Mouse (Mus musculus): ENCODE results near the gene Alox12e. TPM values are rescaled to one million over a fixed set of nuclear protein-coding genes. Genes with fewer than 3 reads are reported as not detected.

Gene Alox12e
- polyA plus RNA-seq, 1 experiment from 2014 or later, result not detected

DNA sequence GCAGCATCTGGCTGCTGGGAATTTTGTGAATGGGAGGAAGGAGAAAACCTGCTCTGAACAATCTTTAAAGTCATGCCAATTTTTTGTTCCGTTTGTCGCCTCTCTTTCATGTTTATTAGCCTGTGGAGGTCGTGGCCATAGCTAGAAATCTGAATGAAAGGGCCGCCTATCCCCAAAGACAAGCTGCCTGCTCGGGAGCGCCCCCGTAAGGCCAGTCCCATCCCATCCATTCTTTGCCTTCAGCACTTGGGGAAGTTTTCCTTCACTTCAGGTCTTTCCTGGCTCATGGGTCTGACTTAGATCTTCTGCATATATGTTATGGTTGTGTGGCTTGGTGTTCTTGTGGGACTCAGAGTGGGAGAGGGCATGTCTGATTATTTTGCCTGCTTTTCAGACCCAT, 17.1 kb upstream of the Alox12e start:
- Histone ChIP-seq H3K27me3 (ENCODE audit: control insufficient read depth, insufficient read depth, low read length) (0 out of 2 replicates have a peak, but pooled peaks cover 2% of the 10 kb centered on the region), H3K4me2 (ENCODE audit: low read length) (no peak overlapping the region), H3K4me1 (ENCODE audit: control insufficient read depth in 2 of 2, insufficient read depth in 2 of 2, low read length in 2 of 2) (no peaks in the 10 kb centered on the region), H3K36me3 (ENCODE audit: control insufficient read depth, insufficient read depth, low read length) (no peaks in the 10 kb centered on the region), H3K27ac (replicated peaks in 1 of 2; ENCODE audit: control insufficient read depth in 1 of 2, insufficient read depth in 1 of 2, low read depth in 2 of 2, low read length in 2 of 2) (no peak overlapping the region), H3K9me3 (ENCODE audit: control insufficient read depth, low read length) (no peaks in the 10 kb centered on the region), H3K9ac (ENCODE audit: low read length) (no peak overlapping the region), H3K4me3 (ENCODE audit: control insufficient read depth in 1 of 2, insufficient read depth in 1 of 2, low read depth in 1 of 2, low read length in 2 of 2) (no peak overlapping the region)
- WGBS, result 28% methylated on average over 7 of the region's 7 CpGs
- no peak for ATAC-seq (ENCODE audit: insufficient number of reproducible peaks, insufficient read depth, low FRiP score, low read depth)

DNA sequence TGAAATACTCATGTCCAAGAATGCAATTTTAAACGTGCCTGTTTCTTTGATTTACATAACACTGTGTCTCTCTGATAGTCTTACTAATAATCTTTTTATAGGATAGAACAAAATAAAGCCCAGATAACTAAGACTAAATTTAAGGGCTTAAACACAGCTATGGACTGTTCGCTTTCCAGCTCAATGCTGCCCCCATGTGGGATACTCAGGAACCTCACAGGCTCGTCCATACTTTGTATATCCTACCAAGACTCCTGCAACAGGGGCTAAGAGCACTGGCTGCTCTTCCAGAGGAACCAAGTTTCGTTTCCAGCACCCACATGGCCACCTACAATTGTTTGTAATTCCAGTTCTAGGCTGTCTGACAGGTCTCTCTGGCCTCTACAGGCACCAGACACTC, 12.0 kb upstream of the Alox12e start:
- WGBS, result 29% methylated on average over 4 of the region's 4 CpGs
- no peak overlapping the region for H3K27ac ChIP-seq (replicated peaks in 1 of 2; ENCODE audit: control insufficient read depth in 1 of 2, insufficient read depth in 1 of 2, low read depth in 2 of 2, low read length in 2 of 2)
- no peaks in the 10 kb centered on the region for H3K36me3 ChIP-seq (ENCODE audit: control insufficient read depth, insufficient read depth, low read length)
- no peak for ATAC-seq (ENCODE audit: insufficient number of reproducible peaks, insufficient read depth, low FRiP score, low read depth)
- H3K4me1 ChIP-seq (ENCODE audit: control insufficient read depth in 2 of 2, insufficient read depth in 2 of 2, low read length in 2 of 2), result no peaks in the 10 kb centered on the region
- no peak overlapping the region for H3K4me2 ChIP-seq (ENCODE audit: low read length)
- no peaks in the 10 kb centered on the region for H3K9me3 ChIP-seq (ENCODE audit: control insufficient read depth, low read length)
- H3K27me3 ChIP-seq (ENCODE audit: control insufficient read depth, insufficient read depth, low read length), result peaks cover 2% of the 10 kb centered on the region; the same call in 1 of the 2 replicates
- no peak overlapping the region for H3K4me3 ChIP-seq (ENCODE audit: control insufficient read depth in 1 of 2, insufficient read depth in 1 of 2, low read depth in 1 of 2, low read length in 2 of 2)
- no peak overlapping the region for H3K9ac ChIP-seq (ENCODE audit: low read length)

DNA sequence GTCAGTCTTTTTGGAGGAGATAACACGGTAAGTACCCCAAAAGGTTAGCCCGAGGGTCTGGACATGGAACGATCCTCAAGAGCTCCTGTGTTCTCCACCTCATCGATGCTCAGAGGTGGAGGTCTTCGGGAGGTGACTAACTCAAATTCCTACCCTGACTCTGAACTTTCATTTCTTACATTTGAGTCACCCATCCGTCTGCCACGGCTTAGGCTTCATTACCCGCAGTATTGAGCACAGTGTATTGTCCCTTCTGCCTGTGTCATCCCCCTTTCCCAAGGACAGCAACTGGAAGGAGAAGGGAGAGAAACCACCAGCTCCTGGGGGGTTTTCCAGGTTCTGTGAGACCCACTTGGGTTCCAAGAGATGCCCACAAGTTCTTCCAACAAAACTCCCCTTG, 2.3 kb upstream of the Alox12e start:
- no peak overlapping the region for H3K4me2 ChIP-seq (ENCODE audit: low read length)
- H3K27ac ChIP-seq (replicated peaks in 1 of 2; ENCODE audit: control insufficient read depth in 1 of 2, insufficient read depth in 1 of 2, low read depth in 2 of 2, low read length in 2 of 2), result no peak overlapping the region
- H3K27me3 ChIP-seq (ENCODE audit: control insufficient read depth, insufficient read depth, low read length), result peaks cover 38% of the 10 kb centered on the region
- no peak overlapping the region for H3K9ac ChIP-seq (ENCODE audit: low read length)
- H3K4me1 ChIP-seq (ENCODE audit: control insufficient read depth in 2 of 2, insufficient read depth in 2 of 2, low read length in 2 of 2), result no peaks in the 10 kb centered on the region; a peak in 1 of 4 replicates
- no peaks in the 10 kb centered on the region for H3K9me3 ChIP-seq (ENCODE audit: control insufficient read depth, low read length)
- 84% methylated on average over 8 of the region's 8 CpGs for WGBS
- ATAC-seq (ENCODE audit: insufficient number of reproducible peaks, insufficient read depth, low FRiP score, low read depth), result no peak
- no peak overlapping the region for H3K4me3 ChIP-seq (ENCODE audit: control insufficient read depth in 1 of 2, insufficient read depth in 1 of 2, low read depth in 1 of 2, low read length in 2 of 2)
- no peaks in the 10 kb centered on the region for H3K36me3 ChIP-seq (ENCODE audit: control insufficient read depth, insufficient read depth, low read length)

DNA sequence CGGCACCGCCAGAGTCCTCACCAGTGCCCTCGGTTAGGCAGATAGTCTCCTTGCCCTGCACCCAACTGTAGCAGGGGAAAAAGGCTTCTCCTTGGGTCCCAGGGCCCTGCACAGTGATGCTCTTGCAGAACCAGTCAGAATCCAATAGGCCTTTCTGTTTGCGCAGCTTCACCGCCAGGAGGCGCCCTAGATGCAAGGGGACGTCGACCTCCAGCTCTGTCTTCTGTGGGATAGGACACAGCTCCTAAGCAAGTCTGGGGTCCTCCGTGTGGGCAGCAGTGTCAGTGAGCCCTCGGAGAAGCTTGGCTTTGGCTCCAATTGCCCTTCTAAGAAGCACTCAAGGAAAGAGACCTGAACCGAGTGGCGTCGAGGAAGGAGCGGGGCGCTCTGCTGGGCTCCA, 764 bp downstream of the Alox12e start:
- peaks cover 56% of the 10 kb centered on the region for H3K27me3 ChIP-seq (ENCODE audit: control insufficient read depth, insufficient read depth, low read length)
- H3K9ac ChIP-seq (ENCODE audit: low read length), result no peak overlapping the region
- H3K36me3 ChIP-seq (ENCODE audit: control insufficient read depth, insufficient read depth, low read length), result no peaks in the 10 kb centered on the region
- H3K27ac ChIP-seq (replicated peaks in 1 of 2; ENCODE audit: control insufficient read depth in 1 of 2, insufficient read depth in 1 of 2, low read depth in 2 of 2, low read length in 2 of 2), result no peak overlapping the region
- H3K4me3 ChIP-seq (ENCODE audit: control insufficient read depth in 1 of 2, insufficient read depth in 1 of 2, low read depth in 1 of 2, low read length in 2 of 2), result peak overlapping the region in 1 of 2 experiments; percentile 12; a peak in 1 of 4 replicates
- 4% methylated on average over 15 of the region's 15 CpGs for WGBS
- ATAC-seq (ENCODE audit: insufficient number of reproducible peaks, insufficient read depth, low FRiP score, low read depth), result no peak
- no peaks in the 10 kb centered on the region; a peak in 1 of 4 replicates for H3K4me1 ChIP-seq (ENCODE audit: control insufficient read depth in 2 of 2, insufficient read depth in 2 of 2, low read length in 2 of 2)
- H3K9me3 ChIP-seq (ENCODE audit: control insufficient read depth, low read length), result no peaks in the 10 kb centered on the region
- H3K4me2 ChIP-seq (ENCODE audit: low read length), result peak overlapping the region; percentile 13

DNA sequence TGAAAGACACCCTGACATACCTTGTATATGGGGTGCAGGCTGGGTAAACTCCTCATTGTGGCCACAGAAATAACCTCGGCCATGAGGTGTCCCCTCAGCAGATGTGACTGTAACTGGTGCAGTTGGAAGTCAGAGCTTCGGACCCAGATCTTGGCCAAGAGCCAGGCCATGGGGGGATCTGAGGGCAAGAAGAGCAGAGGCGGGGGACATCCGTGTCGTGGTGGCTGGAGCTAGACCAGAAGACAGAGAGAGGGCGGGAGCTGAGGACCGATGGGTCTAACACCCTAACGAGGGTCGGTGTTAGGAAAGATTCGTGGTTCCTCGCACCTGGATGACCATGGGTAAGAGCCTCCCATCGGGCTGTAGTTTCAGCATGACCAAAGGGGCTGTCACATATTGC, 2.8 kb downstream of the Alox12e start:
- Histone ChIP-seq H3K9me3 (ENCODE audit: control insufficient read depth, low read length) (no peaks in the 10 kb centered on the region), H3K9ac (ENCODE audit: low read length) (no peak overlapping the region), H3K36me3 (ENCODE audit: control insufficient read depth, insufficient read depth, low read length) (no peaks in the 10 kb centered on the region), H3K27me3 (ENCODE audit: control insufficient read depth, insufficient read depth, low read length) (peaks cover 65% of the 10 kb centered on the region), H3K4me3 (ENCODE audit: control insufficient read depth in 1 of 2, insufficient read depth in 1 of 2, low read depth in 1 of 2, low read length in 2 of 2) (no peak overlapping the region), H3K4me2 (ENCODE audit: low read length) (no peak overlapping the region), H3K4me1 (ENCODE audit: control insufficient read depth in 2 of 2, insufficient read depth in 2 of 2, low read length in 2 of 2) (no peaks in the 10 kb centered on the region; a peak in 1 of 4 replicates), H3K27ac (replicated peaks in 1 of 2; ENCODE audit: control insufficient read depth in 1 of 2, insufficient read depth in 1 of 2, low read depth in 2 of 2, low read length in 2 of 2) (no peak overlapping the region)
- WGBS, result 68% methylated on average over 12 of the region's 12 CpGs
- ATAC-seq (ENCODE audit: insufficient number of reproducible peaks, insufficient read depth, low FRiP score, low read depth), result no peak

DNA sequence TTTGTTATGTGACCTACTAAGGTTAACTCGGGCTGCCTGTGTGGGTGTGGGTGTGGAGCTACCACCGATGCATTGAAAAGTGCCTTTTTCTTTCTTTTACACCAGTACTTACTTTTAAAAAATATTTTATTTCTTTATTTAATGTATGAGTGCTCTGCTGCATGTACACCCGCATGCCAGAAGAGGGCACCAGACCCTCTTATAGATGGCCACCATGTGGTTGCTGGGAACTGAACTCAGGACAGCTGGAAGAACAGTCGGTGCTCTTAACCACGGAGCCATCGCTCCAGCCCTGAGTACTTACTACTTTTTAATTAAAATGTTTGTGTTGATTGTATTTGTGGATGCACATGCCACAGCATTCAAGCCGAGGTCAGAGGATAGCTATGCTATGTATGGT, 8.6 kb downstream of the Alox12e start:
- H3K4me2 ChIP-seq (ENCODE audit: low read length), result no peak overlapping the region
- no peak overlapping the region for H3K9ac ChIP-seq (ENCODE audit: low read length)
- WGBS, result 34% methylated on average over 7 of the region's 7 CpGs
- peaks cover 18% of the 10 kb centered on the region for H3K27me3 ChIP-seq (ENCODE audit: control insufficient read depth, insufficient read depth, low read length)
- no peaks in the 10 kb centered on the region for H3K4me1 ChIP-seq (ENCODE audit: control insufficient read depth in 2 of 2, insufficient read depth in 2 of 2, low read length in 2 of 2)
- no peak overlapping the region for H3K27ac ChIP-seq (replicated peaks in 1 of 2; ENCODE audit: control insufficient read depth in 1 of 2, insufficient read depth in 1 of 2, low read depth in 2 of 2, low read length in 2 of 2)
- H3K4me3 ChIP-seq (ENCODE audit: control insufficient read depth in 1 of 2, insufficient read depth in 1 of 2, low read depth in 1 of 2, low read length in 2 of 2), result no peak overlapping the region
- no peaks in the 10 kb centered on the region for H3K36me3 ChIP-seq (ENCODE audit: control insufficient read depth, insufficient read depth, low read length)
- H3K9me3 ChIP-seq (ENCODE audit: control insufficient read depth, low read length), result no peaks in the 10 kb centered on the region
- ATAC-seq (ENCODE audit: insufficient number of reproducible peaks, insufficient read depth, low FRiP score, low read depth), result no peak

DNA sequence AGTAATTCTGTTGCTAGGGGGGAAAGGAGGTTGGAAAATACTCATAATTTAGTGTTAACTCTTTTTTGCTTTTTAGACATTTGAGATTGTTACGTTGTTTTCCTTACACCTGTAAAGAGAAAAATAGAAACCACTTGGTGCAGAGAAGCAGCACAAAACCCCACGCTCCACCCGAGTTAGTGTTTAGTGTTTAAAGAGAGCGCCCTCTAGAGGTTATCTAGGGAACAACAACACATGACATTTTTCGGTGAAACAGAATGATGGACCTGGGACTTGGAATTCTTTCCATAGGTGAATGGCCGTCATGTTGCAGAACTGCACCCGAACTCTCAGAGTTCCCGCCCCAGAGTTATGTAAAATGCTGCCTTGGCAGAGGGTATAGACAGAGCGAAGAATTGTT, 13.1 kb downstream of the Alox12e start:
- H3K4me2 ChIP-seq (ENCODE audit: low read length), result no peak overlapping the region
- WGBS, result 21% methylated on average over 9 of the region's 9 CpGs
- no peak overlapping the region for H3K4me3 ChIP-seq (ENCODE audit: control insufficient read depth in 1 of 2, insufficient read depth in 1 of 2, low read depth in 1 of 2, low read length in 2 of 2)
- H3K9ac ChIP-seq (ENCODE audit: low read length), result no peak overlapping the region
- H3K36me3 ChIP-seq (ENCODE audit: control insufficient read depth, insufficient read depth, low read length), result no peaks in the 10 kb centered on the region
- ATAC-seq (ENCODE audit: insufficient number of reproducible peaks, insufficient read depth, low FRiP score, low read depth), result no peak
- no peaks in the 10 kb centered on the region for H3K9me3 ChIP-seq (ENCODE audit: control insufficient read depth, low read length)
- no peak overlapping the region for H3K27ac ChIP-seq (replicated peaks in 1 of 2; ENCODE audit: control insufficient read depth in 1 of 2, insufficient read depth in 1 of 2, low read depth in 2 of 2, low read length in 2 of 2)
- no peaks in the 10 kb centered on the region for H3K27me3 ChIP-seq (ENCODE audit: control insufficient read depth, insufficient read depth, low read length)
- no peaks in the 10 kb centered on the region for H3K4me1 ChIP-seq (ENCODE audit: control insufficient read depth in 2 of 2, insufficient read depth in 2 of 2, low read length in 2 of 2)

DNA sequence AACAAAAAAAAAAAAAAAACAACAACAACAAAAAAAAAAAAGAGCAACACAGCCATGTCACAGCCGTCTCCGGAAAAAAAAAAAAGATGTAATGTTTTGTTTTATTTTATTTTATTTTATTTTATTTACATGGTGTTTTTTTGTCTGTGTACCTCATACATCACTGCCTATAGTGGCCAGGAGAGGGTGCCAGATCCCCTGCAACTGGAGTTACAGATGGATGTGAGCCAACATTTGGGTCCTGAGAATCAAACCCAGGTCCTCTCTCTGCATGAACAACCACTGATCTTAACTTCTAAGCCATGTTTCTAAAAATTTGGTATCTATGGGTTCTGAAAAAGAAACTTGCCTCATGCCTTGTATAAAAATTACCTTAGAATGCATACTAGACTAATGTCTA, 14.1 kb downstream of the Alox12e start:
- Histone ChIP-seq H3K9ac (ENCODE audit: low read length) (no peak overlapping the region), H3K36me3 (ENCODE audit: control insufficient read depth, insufficient read depth, low read length) (no peaks in the 10 kb centered on the region), H3K27me3 (ENCODE audit: control insufficient read depth, insufficient read depth, low read length) (no peaks in the 10 kb centered on the region), H3K4me1 (ENCODE audit: control insufficient read depth in 2 of 2, insufficient read depth in 2 of 2, low read length in 2 of 2) (no peaks in the 10 kb centered on the region), H3K4me2 (ENCODE audit: low read length) (no peak overlapping the region), H3K27ac (replicated peaks in 1 of 2; ENCODE audit: control insufficient read depth in 1 of 2, insufficient read depth in 1 of 2, low read depth in 2 of 2, low read length in 2 of 2) (no peak overlapping the region), H3K4me3 (ENCODE audit: control insufficient read depth in 1 of 2, insufficient read depth in 1 of 2, low read depth in 1 of 2, low read length in 2 of 2) (no peak overlapping the region), H3K9me3 (ENCODE audit: control insufficient read depth, low read length) (no peaks in the 10 kb centered on the region)
- WGBS, result 86% methylated on average over 2 of the region's 2 CpGs
- no peak for ATAC-seq (ENCODE audit: insufficient number of reproducible peaks, insufficient read depth, low FRiP score, low read depth)
